Mouse (Mus musculus) CH12.LX (cell line): ENCODE results near the gene Abca5. TPM values are rescaled to one million over a fixed set of nuclear protein-coding genes. Genes with fewer than 3 reads are reported as not detected.
A peak's percentile ranks its signal among the peaks of the same experiment; 100 is the strongest.
"Not testable (repeated sequence)": the region's sequence is repeated elsewhere in the genome, so short reads cannot be mapped to it uniquely, and the experiment has no call there.

Experiments used
- DNase-seq: peaks from one replicate; pipeline ENCODE4 v3.0.0-alpha.2; 2013; ENCODE audit errors: extremely low read depth
- H3K27ac ChIP-seq: 2 replicates; pipeline ENCODE4 v1.5.1; 2012; ENCODE audit warnings: low read depth, mild to moderate bottlenecking, control low read depth, moderate library complexity; ENCODE audit not compliant: insufficient read depth
- H3K27me3 ChIP-seq: replicated peaks from 2 replicates; pipeline ENCODE3; 2012; ENCODE audit warnings: inconsistent platforms
- H3K36me3 ChIP-seq, 2 experiments: replicated peaks in 1 of 2; 2 replicates each; pipeline versions ENCODE3 to v1.6.1; 2012; ENCODE audit warnings: inconsistent platforms in 1 of 2, low read length in 1 of 2, mild to moderate bottlenecking in 1 of 2, mixed read lengths in 1 of 2, moderate library complexity in 1 of 2; ENCODE audit not compliant: control insufficient read depth in 1 of 2, insufficient read depth in 1 of 2
- H3K4me1 ChIP-seq, 2 experiments: 2 replicates each; pipeline ENCODE4 v1.6.1; 2012; ENCODE audit warnings: inconsistent platforms in 1 of 2, moderate library complexity in 1 of 2; ENCODE audit not compliant: insufficient read depth in 2 of 2, control insufficient read depth in 1 of 2
- H3K4me2 ChIP-seq: 2 replicates; pipeline ENCODE4 v1.6.1; 2012; ENCODE audit warnings: low read depth, mild to moderate bottlenecking, control low read depth; ENCODE audit not compliant: poor library complexity, insufficient read depth, severe bottlenecking
- H3K4me3 ChIP-seq, 3 experiments: fragments of 150-350 bp in 1 of 3; sonication (generic) in 1 of 3; replicated peaks in 1 of 3; 2 replicates each; pipeline versions ENCODE3 to v1.5.1; 2011 to 2012; ENCODE audit warnings: low read depth in 2 of 3, low read length in 2 of 3, mild to moderate bottlenecking in 2 of 3, moderate library complexity in 2 of 3, control low read depth in 1 of 3, improper control_type of control experiment in 1 of 3, inconsistent platforms in 1 of 3, mixed read lengths in 1 of 3; ENCODE audit not compliant: poor library complexity in 1 of 3
- H3K79me2 ChIP-seq: replicated peaks from 2 replicates; pipeline ENCODE4 v1.6.1; 2012; ENCODE audit warnings: mild to moderate bottlenecking, moderate library complexity; ENCODE audit not compliant: control insufficient read depth, poor library complexity, insufficient read depth, severe bottlenecking; ENCODE audit errors: extremely low read depth
- H3K9ac ChIP-seq: 2 replicates; pipeline ENCODE4 v1.6.1; 2012; ENCODE audit warnings: low read depth, mild to moderate bottlenecking, control low read depth, moderate library complexity; ENCODE audit not compliant: insufficient read depth
- H3K9me3 ChIP-seq: replicated peaks from 2 replicates; pipeline ENCODE3; 2012; ENCODE audit warnings: low read length, inconsistent platforms, mixed read lengths
- CHD2 ChIP-seq: IDR thresholded peaks from 2 replicates; pipeline ENCODE4 v1.6.1; 2011; ENCODE audit warnings: low read length, improper control_type of control experiment
- CTCF ChIP-seq, 2 experiments: IDR thresholded peaks in 1 of 2; conservative IDR thresholded peaks in 1 of 2; 2 replicates each; pipeline ENCODE4 v1.5.1; 2011 to 2012; ENCODE audit warnings: low read depth in 2 of 2, low read length in 2 of 2, improper control_type of control experiment in 1 of 2, inconsistent platforms in 1 of 2, mild to moderate bottlenecking in 1 of 2, moderate library complexity in 1 of 2
- ELF1 ChIP-seq: IDR thresholded peaks from 2 replicates; pipeline ENCODE4 v1.6.1; 2014; ENCODE audit warnings: low read depth, mild to moderate bottlenecking, inconsistent platforms, low read length, improper control_type of control experiment
- HCFC1 ChIP-seq: IDR thresholded peaks from 2 replicates; pipeline ENCODE4 v1.6.1; 2012; ENCODE audit warnings: low read depth, mild to moderate bottlenecking, inconsistent platforms, low read length, improper control_type of control experiment
- IRF4 ChIP-seq: IDR thresholded peaks from 2 replicates; pipeline ENCODE4 v1.6.1; 2014; ENCODE audit warnings: low read depth, mild to moderate bottlenecking, inconsistent platforms, low read length, improper control_type of control experiment
- KAT2A ChIP-seq: IDR thresholded peaks from 2 replicates; pipeline ENCODE4 v1.6.1; 2012; ENCODE audit warnings: low read length, improper control_type of control experiment, inconsistent platforms; ENCODE audit not compliant: insufficient replicate concordance
- MAZ ChIP-seq: IDR thresholded peaks from 2 replicates; pipeline ENCODE4 v1.6.1; 2012; ENCODE audit warnings: low read depth, mild to moderate bottlenecking, inconsistent platforms, low read length, improper control_type of control experiment, moderate library complexity
- MEF2A ChIP-seq: IDR thresholded peaks from 2 replicates; pipeline ENCODE4 v1.6.1; 2014; ENCODE audit warnings: low read depth, mild to moderate bottlenecking, inconsistent platforms, low read length, improper control_type of control experiment, borderline replicate concordance
- PAX5 ChIP-seq: IDR thresholded peaks from 2 replicates; pipeline ENCODE4 v1.6.1; 2012; ENCODE audit warnings: low read length, inconsistent platforms, mixed read lengths
- RCOR1 ChIP-seq: conservative IDR thresholded peaks from 2 replicates; pipeline ENCODE4 v1.6.1; 2012; ENCODE audit warnings: low read depth, mild to moderate bottlenecking, inconsistent platforms, low read length, improper control_type of control experiment
- TCF12 ChIP-seq: IDR thresholded peaks from 2 replicates; pipeline ENCODE4 v1.6.1; 2014; ENCODE audit warnings: low read depth, mild to moderate bottlenecking, inconsistent platforms, low read length, improper control_type of control experiment
- UBTF ChIP-seq: IDR thresholded peaks from 2 replicates; pipeline ENCODE4 v1.6.1; 2012; ENCODE audit warnings: low read depth, mild to moderate bottlenecking, inconsistent platforms, low read length, improper control_type of control experiment, moderate library complexity
- USF1 ChIP-seq: IDR thresholded peaks from 2 replicates; pipeline ENCODE4 v1.6.1; 2014; ENCODE audit warnings: low read depth, mild to moderate bottlenecking, inconsistent platforms, low read length, improper control_type of control experiment
- USF2 ChIP-seq: conservative IDR thresholded peaks from 2 replicates; pipeline ENCODE4 v1.6.1; 2011; ENCODE audit warnings: low read depth, low read length, improper control_type of control experiment
- ZMIZ1 ChIP-seq: IDR thresholded peaks from 2 replicates; pipeline ENCODE4 v1.6.1; 2012; ENCODE audit warnings: low read depth, mild to moderate bottlenecking, inconsistent platforms, low read length, improper control_type of control experiment
- dilution Hi-C: fragments of 300-500 bp; cut with MboI; formaldehyde crosslinking; loops from 2 replicates; pipeline ENCODE4 v1.14.3; 2020; ENCODE audit warnings: low sequenced_read_pairs; ENCODE audit not compliant: extremely low pct_unique_long_range_greater_than_20kb, extremely low pct_ligation_motif_present
- in situ Hi-C: fragments of 300-500 bp; cut with MboI; formaldehyde crosslinking; loops from 3 replicates; pipeline ENCODE4 v1.14.3; 2019; ENCODE audit warnings: low sequenced_read_pairs, low pct_ligation_motif_present, low pct_unique_long_range_greater_than_20kb, mixed read lengths
- polyA plus RNA-seq: library from polyadenylated mRNA; unstranded; fragments of >175 nt; gene quantifications from 2 replicates; pipeline ENCODE4 v1.2.1, GENCODE M21; 2012; ENCODE audit warnings: low read depth; ENCODE audit not compliant: insufficient read length
- total RNA-seq, 2 experiments: library from RNA; depleted of rRNA; stranded (reverse); fragments of 300-350 nt in 1 of 2; fragments of >200 nt in 1 of 2; gene quantifications; 2 replicates each; pipeline ENCODE4 v1.2.3; 2012 to 2014

Abca5 gene
- total and polyA plus RNA-seq, 3 experiments: 5.0 to 6.2 (median 6.2) TPM

DNA sequence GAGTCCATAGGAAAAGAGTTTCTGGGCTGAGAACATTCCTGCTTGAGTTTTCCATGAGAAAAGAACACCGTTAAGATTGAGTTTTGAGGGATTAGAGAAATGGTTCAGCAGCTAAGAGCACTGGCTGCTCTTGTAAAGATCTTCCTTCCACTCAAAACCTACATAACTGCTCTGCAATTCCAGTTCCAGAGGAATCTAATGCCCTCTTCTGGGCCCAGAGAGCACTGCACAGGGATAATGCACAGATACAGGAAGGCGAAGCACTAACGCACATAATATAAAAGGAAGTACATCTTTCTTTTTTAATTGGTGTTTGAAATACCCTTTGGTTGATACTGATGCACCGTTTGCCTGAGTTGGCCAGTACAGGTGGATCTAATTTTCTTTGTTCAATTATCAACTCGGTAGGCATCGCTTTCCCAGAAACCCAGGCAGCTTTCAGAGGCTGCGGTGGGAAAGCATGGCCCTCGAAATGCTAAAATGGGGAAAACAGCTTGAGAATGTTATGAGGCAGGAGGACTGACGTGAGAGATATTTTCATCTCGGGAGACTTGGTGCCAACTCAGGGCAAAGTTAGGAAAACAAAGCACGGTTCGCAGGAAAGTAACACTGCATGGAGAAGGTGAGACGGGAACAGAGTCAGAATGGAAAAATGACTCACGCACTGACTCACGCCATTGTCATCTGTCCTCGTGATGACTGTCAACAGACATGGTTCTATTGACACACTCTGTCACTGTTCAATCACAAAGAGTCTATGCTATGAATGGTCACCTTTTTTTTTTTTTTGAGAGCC lies 20.4 kb upstream of the Abca5 start (continued):
- TF ChIP-seq ELF1 (peak; percentile 37; the same call in 1 of the 2 replicates), RCOR1 (0 out of 2 replicates have a peak, but pooled peaks have one; percentile 48), MAZ (no peak), TCF12 (no peak), CHD2 (no peak), PAX5 (no peak), CTCF (conservative IDR thresholded peaks at IDR 0.05 in 1 of 2, IDR thresholded peaks at IDR 0.05 in 1 of 2; ENCODE audit: low read depth in 2 of 2, low read length in 2 of 2) (peak; percentile 54 to 74), MEF2A (0 out of 2 replicates have a peak, but pooled peaks have one; percentile 44), HCFC1 (0 out of 2 replicates have a peak, but pooled peaks have one; percentile 15), UBTF (no peak), KAT2A (no peak), USF2 (no peak), USF1 (no peak), ZMIZ1 (no peak)
- TF ChIP-seq, all 38 proteins: peak for 18

DNA sequence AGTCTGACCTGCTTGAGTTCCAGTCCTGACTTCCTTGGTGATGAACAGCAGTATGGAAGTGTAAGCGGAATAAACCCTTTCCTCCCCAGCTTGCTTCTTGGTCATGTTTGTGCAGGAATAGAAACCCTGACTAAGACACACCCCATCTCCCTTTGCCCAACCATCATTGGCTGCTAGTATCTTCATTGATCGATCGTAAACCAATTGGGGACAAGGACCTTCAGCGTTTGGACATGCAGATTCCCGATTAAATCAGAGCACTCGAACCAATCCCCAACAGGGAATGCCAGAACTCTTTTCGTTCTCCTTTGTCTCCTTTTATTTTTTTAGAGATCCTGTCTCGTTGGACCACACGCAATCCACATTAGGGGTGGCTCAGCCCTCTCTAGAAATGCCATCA lies 17.6 kb upstream of the Abca5 start:
- H3K9me3 ChIP-seq, H3K4me3 ChIP-seq, H3K4me2 ChIP-seq, H3K9ac ChIP-seq, H3K79me2 ChIP-seq, H3K36me3 ChIP-seq, DNase-seq, H3K27ac ChIP-seq, dilution Hi-C loops, H3K27me3 ChIP-seq, H3K4me1 ChIP-seq: not testable (repeated sequence)
- in situ Hi-C loops: loop anchor here (25.0 kb wide), 1 partner anchor 707 kb away; the partner anchor contains the start of gene Kcnj2

DNA sequence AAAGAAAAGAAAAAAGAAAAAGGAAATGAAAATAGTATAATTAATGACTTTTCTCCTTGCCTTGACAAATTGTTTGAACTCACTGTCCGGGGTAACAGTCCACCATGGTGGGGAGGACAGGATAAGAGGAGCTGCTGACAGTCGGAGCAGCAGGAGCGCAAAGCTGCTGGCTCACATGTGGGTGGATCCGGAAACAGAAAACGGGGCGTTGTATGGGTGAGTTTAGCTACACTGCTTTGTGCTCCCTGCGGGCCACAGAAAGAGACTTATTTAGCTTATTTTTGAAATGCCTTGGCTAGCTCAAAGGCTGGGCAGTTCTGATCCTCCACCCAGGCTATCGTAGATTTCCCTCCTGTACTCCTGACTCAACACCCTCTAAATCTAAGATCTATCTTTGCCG lies 16.7 kb upstream of the Abca5 start:
- TF ChIP-seq HCFC1: no peak
- no peak for TF ChIP-seq IRF4
- no peak for TF ChIP-seq TCF12
- Histone ChIP-seq H3K27me3 (no peaks in the 10 kb centered on the region), H3K36me3 (no peaks in the 10 kb centered on the region), H3K27ac (no peak overlapping the region), H3K9me3 (no peaks in the 10 kb centered on the region), H3K9ac (no peak overlapping the region), H3K79me2 (no peaks in the 10 kb centered on the region), H3K4me2 (no peak overlapping the region), H3K4me3 (no peak overlapping the region), H3K4me1 (peaks cover 0 to 5% of the 10 kb centered on the region in 2 experiments; a peak in 3 of 4 replicates)
- dilution Hi-C loops: no loop called here
- in situ Hi-C loops: loop anchor here (25.0 kb wide), 1 partner anchor 708 kb away; the partner anchor contains the start of gene Kcnj2
- no peak for DNase-seq
